Mouse (Mus musculus): Measurements from ENCODE around the gene Slc5a10. TPM values are rescaled to one million over a fixed set of nuclear protein-coding genes. Genes with fewer than 3 reads are reported as not detected.

The Slc5a10 gene
- polyA plus RNA-seq, 1 experiment from 2014 or later = not detected

DNA sequence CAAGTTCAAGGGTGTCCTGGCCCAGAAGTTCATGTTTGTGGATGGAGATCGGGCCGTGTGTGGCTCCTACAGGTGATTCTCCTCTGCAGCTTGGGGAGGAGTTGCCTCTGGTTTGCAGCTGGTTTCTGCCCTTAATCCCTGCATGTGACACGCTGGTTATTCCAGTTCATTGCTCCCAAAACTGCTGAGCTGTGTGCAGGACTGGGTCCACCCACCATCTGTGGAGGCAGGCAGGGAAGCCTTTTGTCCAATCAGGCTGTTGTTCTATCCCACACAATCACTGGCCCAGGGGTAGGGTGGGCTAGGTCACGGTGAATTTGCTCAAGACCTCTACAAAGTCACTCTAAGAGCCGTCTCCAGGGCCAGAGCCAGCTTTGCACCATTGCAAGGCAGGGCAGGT lies 18.9 kb downstream of the Slc5a10 start:
- no peak overlapping the region for H3K4me2 ChIP-seq (replicated peaks)
- H3K27ac ChIP-seq (replicated peaks) = no peak overlapping the region
- H3K36me3 ChIP-seq = no peaks in the 10 kb centered on the region
- no peak overlapping the region for H3K9ac ChIP-seq (replicated peaks)
- no peaks in the 10 kb centered on the region for H3K27me3 ChIP-seq
- ATAC-seq (ENCODE audit: low FRiP score, low read depth) = no peak
- peaks cover 17% of the 10 kb centered on the region for H3K4me1 ChIP-seq
- 48% methylated on average over 5 of the region's 5 CpGs for WGBS
- no peaks in the 10 kb centered on the region for H3K9me3 ChIP-seq
- no peak overlapping the region for H3K4me3 ChIP-seq

- 78% methylated on average over 4 of the region's 4 CpGs for WGBS
- Histone ChIP-seq H3K27ac (replicated peaks) (no peak overlapping the region), H3K4me2 (replicated peaks) (no peak overlapping the region), H3K36me3 (no peaks in the 10 kb centered on the region), H3K9me3 (no peaks in the 10 kb centered on the region), H3K4me3 (no peak overlapping the region), H3K4me1 (peaks cover 17% of the 10 kb centered on the region), H3K9ac (replicated peaks) (no peak overlapping the region), H3K27me3 (no peaks in the 10 kb centered on the region)
- ATAC-seq (ENCODE audit: low FRiP score, low read depth) = no peak
Observed at GRCm38 (mm10) chr11:61699933-61700332, 20.7 kb downstream of the Slc5a10 start.

DNA sequence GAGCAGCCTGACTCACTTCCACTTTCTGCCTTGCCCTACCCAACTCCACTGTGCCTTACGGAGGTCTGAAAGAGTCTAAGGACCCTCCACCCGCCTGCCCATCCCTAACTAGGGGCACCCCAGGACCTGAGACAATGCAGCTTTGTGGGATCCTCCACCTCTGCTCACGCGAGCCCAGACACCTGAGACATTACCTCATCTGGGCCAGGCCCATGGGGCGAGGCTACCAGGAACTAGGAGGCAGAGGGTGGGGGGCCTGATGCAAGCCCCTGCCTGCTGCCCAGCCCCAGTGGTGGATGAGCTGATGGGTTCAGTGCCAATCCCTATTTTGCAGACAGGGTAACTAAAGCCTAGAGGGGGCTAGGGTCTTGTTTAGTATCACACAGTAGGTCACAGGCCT lies 21.2 kb downstream of the Slc5a10 start:
- H3K4me1 ChIP-seq = peaks cover 17% of the 10 kb centered on the region
- H3K27ac ChIP-seq (replicated peaks) = no peak overlapping the region
- no peak overlapping the region for H3K4me3 ChIP-seq
- no peak overlapping the region for H3K4me2 ChIP-seq (replicated peaks)
- H3K27me3 ChIP-seq = no peaks in the 10 kb centered on the region
- no peaks in the 10 kb centered on the region for H3K9me3 ChIP-seq
- no peaks in the 10 kb centered on the region for H3K36me3 ChIP-seq
- no peak overlapping the region for H3K9ac ChIP-seq (replicated peaks)
- 91% methylated on average over 5 of the region's 5 CpGs for WGBS
- ATAC-seq (ENCODE audit: low FRiP score, low read depth) = no peak

DNA sequence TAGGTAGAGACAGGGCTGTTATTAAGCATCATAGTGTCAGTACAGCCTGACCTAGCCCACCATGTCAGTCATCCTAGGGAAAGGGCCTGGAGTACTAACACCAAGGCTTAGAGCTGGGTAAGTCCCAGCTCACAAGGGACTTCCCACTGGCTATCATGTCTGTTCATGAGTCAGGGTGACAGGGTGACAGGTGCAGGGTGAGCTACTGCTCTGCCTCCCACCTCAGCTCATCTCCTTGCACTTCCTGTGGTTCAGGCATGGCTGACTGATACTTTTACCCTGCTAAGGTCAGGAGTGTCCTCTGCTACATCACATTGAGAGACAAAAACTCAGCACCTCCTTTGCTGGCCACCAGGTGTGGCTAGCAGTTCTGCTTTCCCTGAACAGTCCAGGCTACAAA lies 21.8 kb downstream of the Slc5a10 start:
- Histone ChIP-seq H3K27ac (replicated peaks) (no peak overlapping the region), H3K27me3 (no peaks in the 10 kb centered on the region), H3K4me3 (no peak overlapping the region), H3K9ac (replicated peaks) (no peak overlapping the region), H3K9me3 (no peaks in the 10 kb centered on the region), H3K36me3 (no peaks in the 10 kb centered on the region), H3K4me2 (replicated peaks) (no peak overlapping the region), H3K4me1 (peaks cover 17% of the 10 kb centered on the region)
- ATAC-seq (ENCODE audit: low FRiP score, low read depth) = no peak

DNA sequence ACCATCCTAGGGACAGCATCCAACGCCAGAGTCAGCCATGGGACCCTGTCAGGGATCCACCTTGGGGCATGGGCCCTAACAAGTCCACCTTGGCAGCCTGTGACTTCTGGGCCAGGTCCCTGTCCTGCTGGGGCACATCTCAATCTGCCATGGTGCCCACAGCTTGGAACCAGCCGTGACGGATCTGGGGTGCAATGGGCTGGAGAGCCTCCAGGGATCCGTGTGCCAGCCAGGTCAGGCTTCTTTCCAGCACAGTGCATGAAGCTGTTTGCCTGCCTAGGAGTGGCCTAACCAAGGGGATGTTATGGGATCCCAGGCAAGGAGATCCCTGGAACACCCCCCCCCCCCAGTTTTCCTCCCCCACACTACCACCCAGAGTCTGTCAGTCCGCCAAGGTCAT lies 27.6 kb downstream of the Slc5a10 start:
- H3K4me2 ChIP-seq (replicated peaks) = no peak overlapping the region
- ATAC-seq (ENCODE audit: low FRiP score, low read depth) = no peak
- 88% methylated on average over 5 of the region's 5 CpGs for WGBS
- H3K4me3 ChIP-seq = no peak overlapping the region
- H3K36me3 ChIP-seq = no peaks in the 10 kb centered on the region
- no peaks in the 10 kb centered on the region for H3K9me3 ChIP-seq
- no peak overlapping the region for H3K27ac ChIP-seq (replicated peaks)
- H3K9ac ChIP-seq (replicated peaks) = no peak overlapping the region
- H3K4me1 ChIP-seq = no peaks in the 10 kb centered on the region; the same call in 1 of the 2 replicates
- H3K27me3 ChIP-seq = no peaks in the 10 kb centered on the region; the same call in 1 of the 2 replicates

DNA sequence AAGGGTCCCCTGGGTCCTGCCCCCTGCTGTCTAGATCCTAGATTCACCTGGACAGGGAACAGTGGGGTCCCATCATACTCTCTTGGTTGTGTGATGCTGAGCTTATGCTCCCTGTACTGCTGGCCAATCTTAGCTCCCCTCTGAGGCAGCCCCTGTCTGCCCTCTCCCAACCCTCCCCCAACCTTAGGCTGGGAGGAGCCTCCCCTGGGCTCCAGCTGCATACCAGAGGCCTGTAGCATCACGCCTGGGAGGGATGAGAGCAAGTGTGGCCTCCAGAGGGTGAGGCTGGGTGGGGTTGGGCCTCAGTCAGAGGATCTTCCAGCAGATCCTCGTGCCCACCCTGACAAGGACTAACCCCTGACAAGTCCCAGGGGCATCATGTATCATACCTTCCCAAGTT lies 33.0 kb downstream of the Slc5a10 start:
- 45% methylated on average over 2 of the region's 2 CpGs for WGBS

GRCm38 (mm10) chr11:61686906-61687453 lies 33.6 kb downstream of the Slc5a10 start:
- no peak for ATAC-seq (ENCODE audit: low FRiP score, low read depth)
- 48% methylated on average over 10 of the region's 10 CpGs for WGBS
- no peaks in the 10 kb centered on the region for H3K9me3 ChIP-seq
- H3K4me1 ChIP-seq = peaks cover 9% of the 10 kb centered on the region
- H3K4me2 ChIP-seq (replicated peaks) = no peak overlapping the region
- H3K4me3 ChIP-seq = no peak overlapping the region
- peaks cover 47% of the 10 kb centered on the region for H3K27me3 ChIP-seq
- H3K9ac ChIP-seq (replicated peaks) = no peak overlapping the region
- H3K36me3 ChIP-seq = no peaks in the 10 kb centered on the region
- H3K27ac ChIP-seq (replicated peaks) = no peak overlapping the region

More for the DNA sequence above, 33.0 kb downstream of the Slc5a10 start:
- Histone ChIP-seq H3K4me2 (replicated peaks) (no peak overlapping the region), H3K4me3 (no peak overlapping the region), H3K36me3 (no peaks in the 10 kb centered on the region), H3K27me3 (peaks cover 45% of the 10 kb centered on the region), H3K4me1 (peaks cover 9% of the 10 kb centered on the region), H3K9me3 (no peaks in the 10 kb centered on the region), H3K9ac (replicated peaks) (no peak overlapping the region), H3K27ac (replicated peaks) (no peak overlapping the region)
- ATAC-seq (ENCODE audit: low FRiP score, low read depth) = no peak

DNA sequence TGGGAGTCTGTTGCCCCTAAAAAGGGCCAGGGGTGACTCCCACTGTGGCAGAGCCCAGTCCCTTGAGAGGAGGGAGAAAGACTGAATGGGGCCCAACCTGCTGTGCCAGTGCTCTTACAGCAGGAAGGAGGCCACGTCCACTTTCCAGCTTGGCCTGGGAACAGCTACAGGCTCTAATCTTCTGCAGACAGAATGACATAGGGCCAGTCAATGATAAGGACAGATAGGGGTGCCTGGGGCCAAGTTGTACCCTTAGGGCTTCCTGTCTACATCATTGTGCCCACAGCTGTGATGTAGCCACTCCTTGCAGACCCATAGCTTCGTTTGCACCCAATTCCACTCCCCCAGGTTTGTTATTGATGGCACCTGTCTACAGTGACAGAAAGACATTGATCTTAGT lies 34.5 kb downstream of the Slc5a10 start:
- no peak overlapping the region for H3K27ac ChIP-seq (replicated peaks)
- H3K4me2 ChIP-seq (replicated peaks) = no peak overlapping the region
- H3K9ac ChIP-seq (replicated peaks) = no peak overlapping the region
- peaks cover 9% of the 10 kb centered on the region for H3K4me1 ChIP-seq
- no peak for ATAC-seq (ENCODE audit: low FRiP score, low read depth)
- peaks cover 47% of the 10 kb centered on the region for H3K27me3 ChIP-seq
- H3K9me3 ChIP-seq = no peaks in the 10 kb centered on the region
- 74% methylated on average over 2 of the region's 2 CpGs for WGBS
- no peak overlapping the region for H3K4me3 ChIP-seq
- no peaks in the 10 kb centered on the region for H3K36me3 ChIP-seq

- ATAC-seq (ENCODE audit: low FRiP score, low read depth) = no peak
- no peak overlapping the region for H3K27ac ChIP-seq (replicated peaks)
- 77% methylated on average over 8 of the region's 8 CpGs for WGBS
- H3K9me3 ChIP-seq = no peaks in the 10 kb centered on the region
- no peak overlapping the region for H3K4me2 ChIP-seq (replicated peaks)
- H3K9ac ChIP-seq (replicated peaks) = no peak overlapping the region
- H3K36me3 ChIP-seq = no peaks in the 10 kb centered on the region
- H3K4me1 ChIP-seq = peaks cover 9% of the 10 kb centered on the region
- peaks cover 47% of the 10 kb centered on the region for H3K27me3 ChIP-seq
- no peak overlapping the region for H3K4me3 ChIP-seq
Observed at GRCm38 (mm10) chr11:61685119-61685725, 35.4 kb downstream of the Slc5a10 start.

- Histone ChIP-seq H3K9ac (replicated peaks) (0 out of 2 replicates have a peak within 1 kb of the TSS, but pooled peaks have one; percentile 31), H3K27ac (replicated peaks) (no peak within 1 kb of the TSS), H3K4me1 (peaks cover 9% of the 10 kb centered on the region)
Observed at GRCm38 (mm10) chr11:61683907-61684731, 36.5 kb downstream of the Slc5a10 start, which contains the start of gene Fam83g. Gene Fam83g, plus strand, starts transcription at chr11:61684091.

GRCm38 (mm10) chr11:61679091-61679866 lies 41.3 kb downstream of the Slc5a10 start:
- H3K9ac ChIP-seq (replicated peaks) = no peak overlapping the region
- H3K27me3 ChIP-seq = peaks cover 24% of the 10 kb centered on the region
- H3K9me3 ChIP-seq = no peaks in the 10 kb centered on the region
- peaks cover 21% of the 10 kb centered on the region for H3K4me1 ChIP-seq
- no peak overlapping the region for H3K27ac ChIP-seq (replicated peaks)
- 70% methylated on average over 4 of the region's 4 CpGs for WGBS
- no peak overlapping the region for H3K4me2 ChIP-seq (replicated peaks)
- H3K36me3 ChIP-seq = no peaks in the 10 kb centered on the region
- ATAC-seq (ENCODE audit: low FRiP score, low read depth) = no peak
- no peak overlapping the region for H3K4me3 ChIP-seq

More at GRCm38 (mm10) chr11:61683907-61684731, 36.5 kb downstream of the Slc5a10 start, which contains the start of gene Fam83g:
- H3K27me3 ChIP-seq = peaks cover 47% of the 10 kb centered on the region
- peak within 1 kb of the TSS; percentile 50 for H3K4me2 ChIP-seq (replicated peaks)
- 1% methylated on average over 76 of the region's 76 CpGs for WGBS
- no peaks in the 10 kb centered on the region for H3K9me3 ChIP-seq
- ATAC-seq (ENCODE audit: low FRiP score, low read depth) = peak; percentile 30; the same call in 1 of the 2 replicates
- no peaks in the 10 kb centered on the region for H3K36me3 ChIP-seq
- H3K4me3 ChIP-seq = peak within 1 kb of the TSS; percentile 41

Data from midbrain, embryonic 12.5 days (tissue).